Mouse (Mus musculus): ENCODE measurements around the gene Cldn3.

The Cldn3 gene

DNA sequence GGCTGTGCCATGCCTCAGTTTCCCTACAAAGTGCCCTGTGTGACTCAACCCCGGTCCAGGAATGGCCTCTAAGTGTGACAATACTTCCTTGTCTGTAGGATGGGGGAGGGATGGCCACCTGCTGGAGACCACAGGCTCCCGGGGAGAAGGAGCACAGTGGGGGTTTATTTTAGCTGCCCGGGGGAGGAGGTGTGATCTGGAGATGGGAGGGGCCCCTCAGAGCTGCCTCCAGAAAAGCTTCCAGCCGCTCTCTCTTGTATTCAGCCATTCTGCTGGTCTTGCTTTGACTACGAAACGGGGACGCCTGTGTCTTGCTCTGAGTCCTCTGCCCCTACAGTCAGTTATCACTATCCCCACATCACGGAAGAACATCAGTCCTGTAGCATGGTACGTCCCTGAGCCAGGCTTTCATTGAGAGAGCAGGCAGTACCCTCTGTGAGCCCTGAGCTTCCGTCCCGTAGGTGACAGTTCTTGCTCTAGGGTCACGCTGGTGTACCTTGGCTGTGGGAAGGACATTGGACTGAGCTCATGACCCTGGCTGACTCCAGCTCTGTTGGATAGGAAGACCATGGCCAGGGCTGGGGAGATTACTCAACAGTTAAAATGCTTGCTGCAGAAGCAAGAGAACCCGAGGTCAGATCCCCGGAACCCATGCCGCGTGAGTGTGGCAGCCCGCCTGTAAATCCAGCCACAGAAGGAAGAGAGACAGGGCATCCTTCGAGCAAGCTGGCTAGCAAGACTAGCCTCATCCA, 49.8 kb downstream of the Cldn3 start:
- DNase-seq (ENCODE audit: low spot score), result no peak

Measured in embryo, embryonic 10 days (tissue).